ENCODE assay signal across 11 mouse cellular contexts in genomic region chr3:22121741-22122140, GRCm38 (mm10). TPM values are rescaled to one million over a fixed set of nuclear protein-coding genes. Genes with fewer than 3 reads are reported as not detected.
DNase-seq lines count a peak whose midpoint lies in the region; ATAC-seq lines count a peak whose summit lies in the region.
"Had no signal": no experiment of that assay in that cellular context is flagged by ENCODE, and none has a peak within 500 bp of the region (broad histone marks: within the 10 kb centered on the region; RNA-seq: fewer than 3 reads in every experiment).

No protein-coding gene starts in this region.

- no peaks in the 10 kb centered on the region; the same call in 1 of the 2 replicates for H3K4me1 ChIP-seq in kidney, embryonic 14.5 days (ENCODE audit: control insufficient read depth, insufficient read depth, low read length)
- H3K4me1 ChIP-seq in intestine, embryonic 14.5 days (replicated peaks; ENCODE audit: control insufficient read depth, insufficient read depth, low read length): 0 out of 2 replicates have a peak, but pooled peaks cover 3% of the 10 kb centered on the region

- no peak overlapping the region for H3K9ac ChIP-seq in kidney, embryonic 14.5 days (ENCODE audit: low read depth, low read length)
- no peak overlapping the region for H3K9ac ChIP-seq in intestine, embryonic 14.5 days (ENCODE audit: low read length)
- H3K9ac ChIP-seq: limb, embryonic 12.5 days had no signal

- no peak overlapping the region for H3K27ac ChIP-seq in kidney, embryonic 14.5 days (ENCODE audit: low read depth, low read length)
- no peak overlapping the region for H3K27ac ChIP-seq in intestine, embryonic 14.5 days (ENCODE audit: low read depth)
- H3K27ac ChIP-seq: limb, embryonic 12.5 days had no signal

- ATAC-seq in kidney, embryonic 14.5 days (ENCODE audit: low FRiP score, low TSS enrichment): no peak
- ATAC-seq in intestine, embryonic 14.5 days (replicated peaks; ENCODE audit: low FRiP score, low TSS enrichment, low read depth): 0 out of 2 replicates have a peak, but pooled peaks have one; percentile 32
- ATAC-seq in activated CD4-positive, CD25-positive, alpha-beta regulatory T cell, adult 4 months: no peak
- ATAC-seq: hindbrain, embryonic 16.5 days had no signal

- 67% methylated on average over 3 of the region's 3 CpGs for WGBS in kidney, embryonic 14.5 days
- 52% methylated on average over 3 of the region's 3 CpGs for WGBS in intestine, embryonic 14.5 days

- H3K4me3 ChIP-seq in kidney, embryonic 14.5 days (ENCODE audit: low read length): no peak overlapping the region
- no peak overlapping the region for H3K4me3 ChIP-seq in intestine, embryonic 14.5 days (ENCODE audit: low read depth, low read length)
- H3K4me3 ChIP-seq: limb, embryonic 12.5 days had no signal

- H3K27me3 ChIP-seq in kidney, embryonic 14.5 days (ENCODE audit: control insufficient read depth, insufficient read depth, low read length): no peaks in the 10 kb centered on the region
- no peaks in the 10 kb centered on the region for H3K27me3 ChIP-seq in intestine, embryonic 14.5 days (replicated peaks; ENCODE audit: control insufficient read depth, insufficient read depth, low read length)
- H3K27me3 ChIP-seq: limb, embryonic 12.5 days had no signal

- H3K9me3 ChIP-seq in kidney, embryonic 14.5 days (ENCODE audit: control insufficient read depth, low read length): no peaks in the 10 kb centered on the region
- H3K9me3 ChIP-seq in intestine, embryonic 14.5 days (ENCODE audit: control insufficient read depth, low read length): no peaks in the 10 kb centered on the region
- H3K9me3 ChIP-seq: limb, embryonic 12.5 days had no signal

- H3K36me3 ChIP-seq in kidney, embryonic 14.5 days (ENCODE audit: control insufficient read depth, insufficient read depth, low read length): no peaks in the 10 kb centered on the region
- no peaks in the 10 kb centered on the region for H3K36me3 ChIP-seq in intestine, embryonic 14.5 days (ENCODE audit: control insufficient read depth, insufficient read depth, low read length)
- H3K36me3 ChIP-seq: limb, embryonic 12.5 days had no signal

- peak; percentile 17 for DNase-seq in kidney, adult 18-20 months
- peak; percentile 74 for DNase-seq in WW6 (ENCODE audit: low read depth, low spot score)
- DNase-seq in intestine, embryonic 14.5 days (ENCODE audit: low spot score): no peak
- DNase-seq in thymus, postnatal 14 days: peak; percentile 57
- no peak for DNase-seq in layer of hippocampus, postnatal 25 days (ENCODE audit: extremely low spot score in 1 of 2, low spot score in 1 of 2)
- DNase-seq: cerebellum, adult 8-10 months; right cerebral cortex, postnatal 14 days had no signal

- no peak overlapping the region for H3K4me2 ChIP-seq in kidney, embryonic 14.5 days (replicated peaks; ENCODE audit: low read depth, low read length)
- no peak overlapping the region for H3K4me2 ChIP-seq in intestine, embryonic 14.5 days (ENCODE audit: low read length)
- H3K4me2 ChIP-seq: limb, embryonic 12.5 days had no signal

RNA-seq across cellular contexts. Expression of gene Tbl1xr1, which starts 45.3 kb away (rescaled TPM):
- 20.6 and 39.7 TPM in 2 replicates for polyA plus RNA-seq in kidney, embryonic 14.5 days (2014; fragmentation: Nextera tagmentation; extraction: Ambion mirVana)
- polyA plus RNA-seq in intestine, embryonic 14.5 days (2014; fragmentation: Nextera tagmentation; extraction: Ambion mirVana): 22.3 and 23.9 TPM in 2 replicates
- polyA plus RNA-seq in activated CD4-positive, CD25-positive, alpha-beta regulatory T cell, adult 4 months (2017; shearing (Covaris generic)): 10 to 100 TPM; 21.4 to 26.6 TPM
- 100 to 1,000 TPM; 135 to 151 TPM for total RNA-seq in layer of hippocampus, postnatal 25 days (2021)

Comparison
In these comparisons a context has a peak if more than half of its experiments do, and no peak if none do; other contexts are left out.
1. DNase-seq: peak in kidney, adult 18-20 months (single experiment), WW6 (single experiment) and thymus, postnatal 14 days (single experiment); none in intestine, embryonic 14.5 days (single experiment) and layer of hippocampus, postnatal 25 days (0 of 2).